Mouse (Mus musculus) brown adipose tissue, adult 24 weeks (tissue): Measurements from ENCODE around the gene Cuta. TPM values are rescaled to one million over a fixed set of nuclear protein-coding genes. Genes with fewer than 3 reads are reported as not detected.

ENCODE experiments used
- H3K27ac ChIP-seq: fragments of 200-500 bp; replicated peaks from 2 replicates; pipeline ENCODE4 v1.5.1; 2012; ENCODE audit warnings: low read depth, mild to moderate bottlenecking, low read length
- H3K4me1 ChIP-seq: fragments of 200-500 bp; 2 replicates; pipeline ENCODE4 v1.6.1; 2012; ENCODE audit warnings: low read length, mixed read lengths; ENCODE audit not compliant: control insufficient read depth, insufficient read depth, insufficient read length
- H3K4me3 ChIP-seq: fragments of 200-500 bp; 2 replicates; pipeline ENCODE4 v1.5.1; 2012; ENCODE audit warnings: low read depth, mild to moderate bottlenecking, low read length, moderate library complexity; ENCODE audit not compliant: insufficient read depth
- polyA plus RNA-seq: library from polyadenylated mRNA; stranded (reverse); fragments of >200 nt; gene quantifications from 2 replicates; pipeline ENCODE4 v1.2.4, GENCODE M21; 2012; ENCODE audit not compliant: missing spikeins, insufficient read depth, insufficient read length

Cuta gene
- polyA plus RNA-seq, 1 experiment = 142 TPM

GRCm38 (mm10) chr17:26948316-26949050 lies 9.1 kb upstream of the Cuta start:
- Histone ChIP-seq H3K27ac (no peak overlapping the region), H3K4me1 (0 out of 2 replicates have a peak, but pooled peaks cover 4% of the 10 kb centered on the region)

DNA sequence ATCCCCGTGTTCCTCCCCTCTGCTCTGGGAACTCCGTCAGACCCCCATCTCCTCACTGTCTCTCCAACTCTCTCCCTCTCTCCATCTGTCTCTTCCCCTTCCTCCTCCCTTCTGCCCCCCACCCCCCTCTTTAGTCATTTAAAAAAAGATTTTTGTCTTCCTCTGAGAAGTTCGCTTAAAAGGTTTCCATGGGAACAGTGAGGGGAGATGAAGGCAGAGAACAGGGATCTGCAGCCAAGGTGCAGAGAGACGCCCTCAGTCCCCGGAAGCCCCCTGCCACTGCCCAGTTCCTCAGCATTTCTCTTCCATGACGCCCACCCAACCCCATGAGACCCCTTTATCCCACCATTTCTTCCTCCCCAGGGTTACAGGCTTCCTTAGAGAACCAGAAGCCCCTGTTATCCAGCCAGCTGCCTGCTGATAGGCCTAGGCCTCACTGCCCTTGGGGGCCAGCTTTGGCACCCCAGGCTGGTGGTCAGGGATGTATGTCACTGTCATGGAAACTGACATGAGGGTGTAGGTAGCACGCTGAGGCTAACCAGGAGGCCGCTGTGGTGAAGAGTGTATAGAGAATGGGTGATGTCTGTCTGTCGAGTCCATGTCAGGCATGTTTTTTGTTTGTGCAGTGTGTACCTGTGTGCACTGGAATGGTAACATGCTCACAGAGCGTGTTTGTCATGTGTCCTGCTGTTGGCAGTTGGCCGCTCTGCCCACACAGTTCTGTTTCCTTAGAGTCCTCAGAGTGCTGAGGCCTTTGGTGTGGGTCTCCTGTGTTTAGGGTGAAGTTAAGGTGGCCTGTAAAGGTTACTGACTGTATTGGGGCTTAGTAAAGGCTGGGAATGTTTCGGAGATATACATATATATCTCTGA lies 8.1 kb upstream of the Cuta start:
- H3K27ac ChIP-seq = no peak overlapping the region
- no peaks in the 10 kb centered on the region for H3K4me1 ChIP-seq
- H3K4me3 ChIP-seq = no peak overlapping the region; the same call in 1 of the 2 replicates

More at GRCm38 (mm10) chr17:26948316-26949050, 9.1 kb upstream of the Cuta start:
- H3K4me3 ChIP-seq = peak overlapping the region; percentile 84

DNA sequence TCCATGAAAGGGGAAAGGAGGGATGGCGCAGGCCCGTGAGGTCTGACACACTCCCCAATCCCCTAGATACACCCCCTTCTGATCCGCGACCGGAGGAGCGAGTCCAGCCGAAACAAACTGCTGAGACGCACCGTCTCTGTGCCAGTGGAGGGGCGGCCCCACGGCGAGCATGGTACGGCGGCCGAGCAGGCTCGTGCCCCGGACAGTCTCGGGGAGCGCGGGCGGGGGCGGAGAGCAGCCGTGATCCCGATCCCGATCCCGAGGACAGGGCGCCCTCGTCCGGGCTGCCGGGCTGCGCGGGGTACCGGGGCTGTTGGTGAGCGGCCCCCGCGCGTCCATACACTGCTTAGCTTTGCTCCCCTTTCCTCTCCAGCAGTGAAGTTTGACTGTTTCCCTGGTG lies 7.2 kb upstream of the Cuta start:
- Histone ChIP-seq H3K4me1 (no peaks in the 10 kb centered on the region), H3K27ac (peak overlapping the region; percentile 24; the same call in 1 of the 2 replicates), H3K4me3 (peak overlapping the region; percentile 59)

DNA sequence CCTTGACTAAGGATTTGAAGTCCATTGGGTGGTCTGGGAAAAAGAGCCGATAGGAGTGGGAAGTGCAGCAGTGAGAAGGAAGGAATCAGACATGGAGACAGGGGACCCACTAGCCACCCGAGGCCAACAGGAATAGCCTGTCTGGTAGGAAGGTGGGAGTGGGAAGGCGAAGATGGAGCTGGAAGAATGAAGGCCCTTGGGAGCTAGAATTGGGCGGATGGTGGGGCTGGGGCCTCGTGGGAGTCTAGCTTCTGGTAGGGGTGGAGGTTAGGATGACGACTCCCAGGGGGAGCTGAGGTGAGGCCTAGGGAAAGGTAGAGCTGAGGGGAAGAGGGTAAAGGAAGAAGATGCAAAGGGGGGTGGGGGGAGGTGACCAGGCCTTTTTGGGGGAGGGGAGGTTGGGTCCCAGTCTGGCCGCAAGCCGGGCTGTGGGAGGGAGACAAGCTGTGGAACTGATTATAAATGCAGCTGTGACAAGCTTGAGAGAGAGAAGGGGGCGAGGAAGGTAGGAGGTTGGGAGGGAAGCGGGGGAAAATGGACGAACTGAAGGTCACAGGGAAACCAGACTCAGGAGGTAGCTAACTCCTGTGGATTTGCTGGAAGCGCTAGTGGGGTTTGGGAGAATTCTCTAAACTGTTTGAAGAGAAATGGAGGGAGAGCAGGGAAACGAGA lies 6.6 kb upstream of the Cuta start:
- Histone ChIP-seq H3K4me1 (no peaks in the 10 kb centered on the region), H3K27ac (peak overlapping the region; percentile 24; the same call in 1 of the 2 replicates), H3K4me3 (peak overlapping the region; percentile 59)

GRCm38 (mm10) chr17:26941841-26942570 lies 2.6 kb upstream of the Cuta start:
- no peak overlapping the region for H3K4me3 ChIP-seq
- no peak overlapping the region for H3K27ac ChIP-seq
- peaks cover 2% of the 10 kb centered on the region for H3K4me1 ChIP-seq

- Histone ChIP-seq H3K4me1 (peaks cover 2% of the 10 kb centered on the region), H3K4me3 (peak within 1 kb of the TSS; percentile 55), H3K27ac (peak within 1 kb of the TSS; percentile 72)
These were observed 1.8 kb upstream of the Cuta start, which contains the start of gene Syngap1 for GRCm38 (mm10) chr17:26941031-26941789. Gene Syngap1, plus strand, starts transcription at chr17:26941253.

DNA sequence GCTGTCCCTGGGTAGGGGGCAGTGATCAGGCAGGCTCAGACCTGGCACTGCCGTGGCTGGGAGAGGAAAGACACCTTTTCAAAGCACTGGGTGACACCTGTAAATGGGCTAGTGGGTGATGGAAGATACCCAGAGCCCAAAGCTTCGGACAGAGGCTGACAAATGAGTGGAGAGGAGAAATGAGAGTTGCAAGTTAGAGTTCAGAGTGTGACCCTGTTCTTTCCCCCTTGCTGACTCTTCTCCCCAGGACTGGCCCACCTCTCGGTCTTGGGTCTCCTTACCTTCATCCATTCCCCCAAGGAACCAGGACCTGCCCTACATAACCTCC lies 568 bp upstream of the Cuta start:
- peak overlapping the region; percentile 55 for H3K4me3 ChIP-seq
- H3K27ac ChIP-seq = peak overlapping the region; percentile 72
- peaks cover 2% of the 10 kb centered on the region for H3K4me1 ChIP-seq

DNA sequence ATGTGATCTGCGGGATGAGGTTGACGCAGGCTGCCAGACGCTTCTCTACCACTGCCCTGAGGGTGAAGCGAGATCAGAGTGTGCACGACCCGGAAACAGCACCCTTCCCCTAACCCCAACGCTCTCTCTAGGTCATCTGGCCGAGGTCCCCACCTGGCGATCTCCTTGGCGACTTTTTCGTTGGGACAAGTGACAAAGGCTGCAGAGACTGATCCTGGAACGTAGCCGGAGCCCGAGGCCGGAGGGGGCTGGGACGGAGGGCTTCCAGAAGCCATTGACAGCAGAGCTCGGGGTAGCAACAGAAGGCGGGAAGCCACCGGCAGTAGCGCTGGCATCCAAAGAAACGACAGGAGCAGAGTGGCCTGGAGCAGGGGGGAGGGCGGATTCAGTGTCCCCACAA lies 638 bp downstream of the Cuta start:
- H3K27ac ChIP-seq = peak overlapping the region; percentile 1; the same call in 1 of the 2 replicates
- peaks cover 4% of the 10 kb centered on the region for H3K4me1 ChIP-seq
- H3K4me3 ChIP-seq = peak overlapping the region; percentile 82

DNA sequence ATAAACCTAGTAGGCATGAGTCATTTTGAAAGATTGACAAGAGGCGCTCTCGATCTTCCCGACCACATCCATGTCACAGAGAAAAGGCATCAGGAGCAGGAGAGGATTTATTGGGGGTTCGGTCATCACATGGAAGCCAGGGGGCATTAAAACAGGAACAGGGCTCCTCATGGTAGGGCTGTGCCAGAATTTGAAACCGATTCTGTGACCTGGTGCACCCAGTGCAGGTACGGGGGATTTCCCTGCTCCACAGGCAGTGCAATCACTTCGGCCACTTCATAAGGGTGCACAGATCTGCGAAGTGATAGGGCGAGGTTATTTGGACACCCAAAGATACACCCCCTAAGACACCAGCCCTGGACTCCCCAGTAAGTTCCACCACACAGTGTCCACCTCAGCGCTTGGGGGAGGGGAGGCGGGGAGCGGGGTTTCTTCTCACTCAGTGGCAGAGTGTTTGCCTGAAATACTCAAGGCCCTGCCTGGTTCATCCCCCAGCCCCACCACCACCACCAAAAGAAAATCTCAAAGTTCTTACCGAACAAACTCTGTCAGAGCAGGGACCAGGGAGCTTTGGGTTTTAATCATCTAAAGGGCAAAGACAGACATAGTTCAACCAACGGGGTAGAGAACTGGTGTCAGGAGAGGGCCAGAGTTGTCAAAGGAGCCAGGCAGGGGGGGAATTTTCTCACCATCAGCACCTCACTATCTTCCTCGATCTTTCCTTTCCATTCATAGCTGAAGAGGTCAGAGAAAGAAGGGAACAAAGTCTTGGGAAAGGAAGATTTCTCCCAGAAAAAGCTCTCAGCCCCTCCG lies 1.3 kb downstream of the Cuta start:
- Histone ChIP-seq H3K4me1 (peaks cover 4% of the 10 kb centered on the region), H3K27ac (peak overlapping the region; percentile 1; the same call in 1 of the 2 replicates), H3K4me3 (peak overlapping the region; percentile 82)

GRCm38 (mm10) chr17:26936921-26937695 lies 2.3 kb downstream of the Cuta start:
- peaks cover 4% of the 10 kb centered on the region for H3K4me1 ChIP-seq
- H3K4me3 ChIP-seq = no peak overlapping the region
- no peak overlapping the region for H3K27ac ChIP-seq

- H3K4me3 ChIP-seq = no peak overlapping the region
- H3K27ac ChIP-seq = no peak overlapping the region
- peaks cover 4% of the 10 kb centered on the region for H3K4me1 ChIP-seq
These were observed 2.9 kb downstream of the Cuta start for GRCm38 (mm10) chr17:26936453-26936852.

DNA sequence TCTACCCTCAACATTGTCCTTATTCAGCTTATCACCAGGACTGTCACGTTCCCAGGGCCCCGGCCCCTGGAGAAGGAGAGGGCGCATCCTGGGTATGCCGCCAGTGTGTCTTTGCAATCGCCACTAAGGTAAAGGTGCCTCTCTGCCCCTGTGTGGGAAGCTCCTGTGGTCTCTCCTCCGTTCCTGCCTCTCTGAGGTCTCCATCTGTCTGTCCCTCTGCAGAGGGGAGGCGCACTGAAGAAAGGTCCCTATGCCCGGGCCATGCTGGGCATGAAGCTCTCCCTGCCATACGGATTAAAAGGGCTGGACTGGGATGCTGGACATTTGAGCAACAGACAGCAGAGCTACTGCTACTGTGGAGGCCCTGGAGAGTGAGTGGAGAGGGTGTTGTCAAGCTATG lies 4.3 kb downstream of the Cuta start:
- H3K4me1 ChIP-seq = peaks cover 3% of the 10 kb centered on the region
- H3K4me3 ChIP-seq = no peak overlapping the region
- H3K27ac ChIP-seq = no peak overlapping the region
